Mouse (Mus musculus): ENCODE measurements at regions not wholly inside any gene's neighbourhood (a gene's known extent, or its start where the extent isn't known, plus 50 kb on each side); places are given as distances from the start of the nearest gene placed in this dataset.

DNA sequence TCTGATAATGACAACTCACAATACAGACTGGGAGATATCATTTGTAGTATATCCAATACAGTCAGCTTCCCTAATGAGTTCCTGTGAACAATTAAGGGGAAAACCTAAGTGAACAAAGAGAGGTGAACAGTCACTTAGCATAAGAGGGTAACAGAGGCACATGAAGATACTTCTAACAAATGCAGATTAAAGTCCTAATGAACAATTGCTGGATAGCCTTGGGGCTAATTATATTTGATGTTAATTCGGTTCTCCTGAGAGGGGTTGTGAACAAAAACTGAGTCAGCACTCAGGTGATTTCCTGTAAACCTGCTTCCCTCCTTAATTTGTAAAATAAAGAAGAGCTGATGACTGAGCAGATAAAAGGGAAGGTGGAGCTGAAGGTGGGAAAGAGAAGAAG lies 1672.1 kb downstream of the 4930444P10Rik start:
- ATAC-seq, result no peak
- TF ChIP-seq CTCF (IDR thresholded peaks at IDR 0.05; ENCODE audit: low read depth), result no peak
- H3K4me3 ChIP-seq (ENCODE audit: low read length), result no peak overlapping the region

DNA sequence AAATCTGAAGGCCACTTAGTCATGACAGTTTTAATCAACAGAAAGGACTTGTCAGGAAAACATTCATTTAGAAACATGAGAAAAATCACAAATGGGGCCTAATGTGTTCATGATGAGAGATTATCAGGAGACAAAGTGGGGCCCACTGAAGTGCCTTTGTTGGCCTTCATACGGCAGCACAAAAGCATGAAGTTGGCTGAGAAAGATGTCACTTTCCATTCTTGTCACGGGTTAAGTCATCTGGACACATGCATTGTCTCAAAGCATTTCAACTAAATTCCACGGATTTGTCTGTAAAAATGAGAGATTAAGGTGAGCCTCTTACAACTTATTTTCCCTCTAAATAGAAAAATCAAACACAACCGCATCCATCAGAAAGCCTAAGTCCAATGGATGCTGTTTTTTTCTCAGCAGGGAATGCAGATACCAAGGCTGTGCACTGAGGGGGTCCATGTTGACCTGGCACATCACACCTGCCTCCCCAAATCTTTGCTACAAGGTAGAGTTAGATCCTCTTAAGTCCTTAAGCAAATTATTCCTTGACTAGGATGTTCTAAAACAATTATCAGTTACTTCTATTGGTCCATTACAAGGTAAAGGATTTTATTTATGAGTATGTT lies 1679.2 kb downstream of the 4930444P10Rik start:
- no peak overlapping the region for H3K4me2 ChIP-seq (ENCODE audit: low read depth, low read length)
- TF ChIP-seq CTCF (IDR thresholded peaks at IDR 0.05; ENCODE audit: low read depth), result no peak
- H3K9me3 ChIP-seq (ENCODE audit: low read length), result no peaks in the 10 kb centered on the region
- no peak overlapping the region for H3K27ac ChIP-seq
- H3K4me1 ChIP-seq (ENCODE audit: insufficient read depth, low read length), result no peaks in the 10 kb centered on the region
- DNase-seq (ENCODE audit: low spot score) (peak; percentile 31), ATAC-seq (no peak)
- 47% methylated on average over 4 of the region's 4 CpGs for WGBS
- H3K27me3 ChIP-seq (ENCODE audit: insufficient read depth, low read length), result no peaks in the 10 kb centered on the region
- H3K36me3 ChIP-seq (ENCODE audit: insufficient read depth, low read length), result no peaks in the 10 kb centered on the region
- H3K4me3 ChIP-seq (ENCODE audit: low read length), result no peak overlapping the region
- H3K9ac ChIP-seq (replicated peaks; ENCODE audit: low read length), result no peak overlapping the region

More for the DNA sequence above, 1672.1 kb downstream of the 4930444P10Rik start:
- no peaks in the 10 kb centered on the region for H3K4me1 ChIP-seq (ENCODE audit: insufficient read depth, low read length)
- no peak overlapping the region for H3K4me2 ChIP-seq (ENCODE audit: low read depth, low read length)
- 74% methylated on average over 1 of the region's 1 CpGs for WGBS
- no peaks in the 10 kb centered on the region for H3K9me3 ChIP-seq (ENCODE audit: low read length)
- no peak overlapping the region for H3K27ac ChIP-seq
- DNase-seq (ENCODE audit: low spot score), result no peak
- no peaks in the 10 kb centered on the region for H3K27me3 ChIP-seq (ENCODE audit: insufficient read depth, low read length)
- no peaks in the 10 kb centered on the region for H3K36me3 ChIP-seq (ENCODE audit: insufficient read depth, low read length)
- H3K9ac ChIP-seq (replicated peaks; ENCODE audit: low read length), result no peak overlapping the region

DNA sequence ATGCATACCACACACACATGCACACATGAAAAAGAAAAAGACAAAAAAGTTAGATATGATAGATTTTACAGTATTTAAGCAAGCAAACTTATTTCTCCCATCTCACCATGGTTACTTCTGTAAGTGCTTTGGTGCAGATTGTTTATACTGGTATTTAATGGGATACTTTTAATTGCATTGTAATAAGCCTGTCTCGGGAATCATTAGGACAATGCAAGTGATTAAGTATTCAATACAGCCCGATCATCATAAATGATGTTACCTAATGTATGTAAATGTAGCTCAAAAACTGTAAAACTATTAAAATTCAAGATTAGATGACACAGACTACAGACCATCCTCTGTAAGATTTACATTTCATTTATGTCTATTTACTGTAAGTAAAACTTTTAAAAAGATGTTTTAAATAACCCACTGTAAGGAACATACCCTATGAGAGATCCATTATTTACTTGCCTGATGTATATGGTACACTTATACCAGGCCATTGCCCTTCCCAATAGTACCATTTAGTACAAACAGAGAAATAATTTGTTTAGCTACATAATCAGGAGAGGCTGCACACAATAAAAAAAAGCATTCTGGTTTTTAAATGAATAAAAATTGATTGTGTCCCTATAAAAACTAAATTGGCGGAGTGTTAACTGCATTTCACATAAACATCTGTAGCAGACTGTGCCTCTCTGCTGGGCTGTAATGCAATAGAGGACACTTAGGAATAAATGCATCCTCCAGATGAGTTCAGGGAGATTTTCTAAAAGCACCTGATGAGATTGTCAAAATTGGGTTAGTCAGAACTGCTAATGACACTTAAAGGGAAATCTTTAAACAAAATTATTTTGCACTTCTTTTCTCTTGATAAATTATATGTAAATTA lies 1722.9 kb downstream of the 4930444P10Rik start:
- ATAC-seq (no peak), DNase-seq (ENCODE audit: low spot score) (no peak)
- H3K9me3 ChIP-seq (ENCODE audit: low read length), result no peaks in the 10 kb centered on the region
- TF ChIP-seq CTCF (IDR thresholded peaks at IDR 0.05; ENCODE audit: low read depth), result no peak
- no peak overlapping the region for H3K9ac ChIP-seq (replicated peaks; ENCODE audit: low read length)
- H3K27ac ChIP-seq, result no peak overlapping the region
- H3K36me3 ChIP-seq (ENCODE audit: insufficient read depth, low read length), result no peaks in the 10 kb centered on the region
- H3K4me2 ChIP-seq (ENCODE audit: low read depth, low read length), result no peak overlapping the region
- no peaks in the 10 kb centered on the region for H3K4me1 ChIP-seq (ENCODE audit: insufficient read depth, low read length)
- no peaks in the 10 kb centered on the region for H3K27me3 ChIP-seq (ENCODE audit: insufficient read depth, low read length)
- WGBS, result 74% methylated on average over 3 of the region's 3 CpGs
- no peak overlapping the region for H3K4me3 ChIP-seq (ENCODE audit: low read length)

DNA sequence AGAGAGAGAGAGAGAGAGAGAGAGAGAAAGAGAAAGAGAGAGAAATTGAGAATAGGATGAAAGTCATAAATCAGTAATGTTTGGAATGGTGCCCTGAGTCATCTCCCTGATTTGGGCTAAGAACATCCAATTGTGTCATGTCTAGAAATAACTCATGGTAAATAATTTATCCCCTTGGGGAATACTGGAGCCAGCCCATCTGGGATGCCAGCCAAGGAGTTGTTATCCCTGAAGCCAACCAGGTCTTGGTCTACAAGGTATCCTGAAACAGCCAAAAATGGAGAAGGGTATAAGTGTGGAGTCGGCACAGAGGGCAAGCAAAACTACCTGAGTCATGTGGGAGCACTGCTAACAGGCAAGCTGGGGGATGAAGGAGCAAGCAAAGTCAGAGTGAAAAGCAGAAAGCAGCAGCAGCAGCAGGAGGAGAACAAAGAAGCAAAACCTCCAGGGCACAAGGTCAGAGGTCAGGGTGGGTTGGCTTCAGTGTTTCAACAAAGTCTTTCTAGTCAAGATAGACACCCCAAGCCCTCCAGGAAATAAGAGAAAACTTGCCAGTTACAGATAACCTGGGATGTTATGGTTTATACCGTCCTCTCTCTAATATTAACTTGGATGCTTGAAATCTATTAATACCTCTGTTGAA lies 1733.0 kb downstream of the 4930444P10Rik start:
- 56% methylated on average over 2 of the region's 2 CpGs for WGBS
- no peak overlapping the region for H3K4me3 ChIP-seq (ENCODE audit: low read length)
- H3K27me3 ChIP-seq (ENCODE audit: insufficient read depth, low read length), result no peaks in the 10 kb centered on the region
- H3K36me3 ChIP-seq (ENCODE audit: insufficient read depth, low read length), result no peaks in the 10 kb centered on the region
- TF ChIP-seq CTCF (IDR thresholded peaks at IDR 0.05; ENCODE audit: low read depth), result no peak
- no peak overlapping the region for H3K9ac ChIP-seq (replicated peaks; ENCODE audit: low read length)
- ATAC-seq (no peak), DNase-seq (ENCODE audit: low spot score) (peak; percentile 8)
- no peak overlapping the region for H3K27ac ChIP-seq
- H3K4me1 ChIP-seq (ENCODE audit: insufficient read depth, low read length), result no peaks in the 10 kb centered on the region
- H3K4me2 ChIP-seq (ENCODE audit: low read depth, low read length), result no peak overlapping the region
- H3K9me3 ChIP-seq (ENCODE audit: low read length), result no peaks in the 10 kb centered on the region
